Mouse (Mus musculus): Measurements from ENCODE around the gene Tle3.

DNA sequence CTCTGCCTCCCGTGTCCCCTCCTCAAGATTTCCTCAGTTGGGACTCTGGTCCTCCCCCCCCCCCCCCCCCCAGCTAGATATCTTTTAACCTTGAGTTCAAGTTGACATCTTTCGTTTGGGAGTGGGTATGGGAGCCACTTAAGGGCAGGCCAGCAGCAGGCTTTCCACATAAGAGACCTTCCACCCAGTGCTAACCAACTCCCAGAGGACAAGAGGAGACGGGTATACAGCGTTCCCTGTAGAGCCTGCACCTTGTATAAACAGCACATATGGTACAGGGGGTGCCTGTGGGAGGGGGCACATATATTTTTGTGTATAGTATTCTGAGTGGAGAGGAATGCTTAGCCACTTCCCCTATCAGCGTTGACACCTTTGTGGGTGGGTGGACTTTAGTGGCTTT is 2.8 kb downstream of the Tle3 start:
- TF ChIP-seq CTCF (IDR thresholded peaks at IDR 0.05; ENCODE audit: borderline replicate concordance, extremely low read depth, insufficient read depth, insufficient read length): no peak
- TF ChIP-seq POLR2A (IDR thresholded peaks at IDR 0.05; ENCODE audit: borderline replicate concordance, extremely low read depth, insufficient read depth, insufficient read length, poor library complexity, severe bottlenecking): no peak

Data from brain, embryonic 14.5 days (tissue).